Mouse (Mus musculus) megakaryocyte-erythroid progenitor cell, adult 5-6 weeks (primary cell): Measurements from ENCODE around the gene Il27. TPM values are rescaled to one million over a fixed set of nuclear protein-coding genes. Genes with fewer than 3 reads are reported as not detected.
"Not testable (repeated sequence)": the region's sequence is repeated elsewhere in the genome, so short reads cannot be mapped to it uniquely, and the experiment has no call there.

Experiments
- ATAC-seq: replicated peaks from 2 replicates; pipeline ENCODE4 v1.8.0; 2016; ENCODE audit warnings: mild to moderate bottlenecking, inconsistent platforms; ENCODE audit not compliant: severe bottlenecking, poor library complexity, low FRiP score, low TSS enrichment
- total RNA-seq, 2 experiments: library from RNA; stranded (forward) in 1 of 2; stranded (reverse) in 1 of 2; fragments of 200-1000, 215-1000 nt in 1 of 2; fragments of >200 nt in 1 of 2; fragmentation: Nextera tagmentation in 1 of 2; gene quantifications; 2 replicates each; pipeline ENCODE4 v1.2.3; 2014 to 2017

Gene Il27
- total RNA-seq (2014; fragmentation: Nextera tagmentation) (not detected in 2 replicates), total RNA-seq (2017) (not detected in 2 replicates)

GRCm38 (mm10) chr7:126594862-126595561 is at the start of gene Il27:
Il27 (minus strand) TSS chr7:126594941.
- ATAC-seq: no peak

DNA sequence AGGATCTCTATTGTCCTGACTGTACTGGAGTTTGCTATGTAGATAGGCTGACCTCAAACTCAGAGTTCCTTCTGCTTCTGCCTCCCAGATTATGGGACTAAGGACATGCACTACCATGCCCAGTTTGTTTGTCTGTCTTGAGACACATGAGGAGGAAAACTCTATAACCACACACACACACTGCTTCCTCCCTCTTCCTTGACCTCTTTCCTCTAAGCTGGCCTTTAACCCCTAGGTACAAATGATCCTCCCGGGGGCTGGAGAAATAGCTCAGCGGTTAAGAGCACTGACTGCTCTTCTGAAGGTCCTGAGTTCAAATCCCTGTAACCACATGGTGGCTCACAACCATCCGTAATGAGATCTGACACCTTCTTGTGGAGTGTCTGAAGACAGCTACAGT is 49.6 kb upstream of the Il27 start:
- ATAC-seq: no peak

- not testable (repeated sequence) for ATAC-seq
These were observed 48.5 kb upstream of the Il27 start for GRCm38 (mm10) chr7:126643244-126643617.

DNA sequence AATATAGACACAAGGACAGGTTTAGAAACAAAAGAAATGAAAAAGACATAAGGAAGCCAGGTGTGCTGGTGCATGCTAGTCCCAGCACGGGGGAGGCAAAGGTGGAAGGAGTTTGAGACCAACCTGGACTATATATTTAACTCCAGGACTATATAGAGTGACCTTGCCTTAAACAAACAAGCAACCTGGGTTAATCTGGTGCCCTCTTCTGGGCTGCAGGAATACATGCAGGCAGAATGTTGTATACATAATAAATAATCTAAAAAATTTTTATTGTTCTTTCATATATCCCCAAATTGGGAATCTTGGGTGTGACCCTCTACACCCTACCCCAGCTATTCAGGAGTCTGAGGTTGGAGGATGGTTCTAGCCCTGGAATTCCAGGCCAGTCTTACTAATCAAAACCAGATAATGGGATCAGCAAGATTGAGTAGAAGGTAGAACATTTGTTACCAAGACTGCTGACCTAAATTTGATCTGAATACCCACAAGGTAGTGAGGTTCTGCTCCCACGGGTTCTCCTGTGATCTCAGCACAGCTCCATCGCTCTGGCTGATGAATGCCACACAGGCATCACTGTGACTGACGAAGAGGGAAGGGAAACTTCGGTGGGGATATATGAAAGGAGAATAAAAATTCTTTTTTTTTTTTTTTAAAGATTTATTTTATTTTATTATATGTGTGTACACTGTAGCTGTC is 48.0 kb upstream of the Il27 start:
- ATAC-seq: no peak

- ATAC-seq: peak; percentile 75; the same call in 1 of the 2 replicates
These were observed 42.2 kb upstream of the Il27 start for GRCm38 (mm10) chr7:126636733-126637520.

DNA sequence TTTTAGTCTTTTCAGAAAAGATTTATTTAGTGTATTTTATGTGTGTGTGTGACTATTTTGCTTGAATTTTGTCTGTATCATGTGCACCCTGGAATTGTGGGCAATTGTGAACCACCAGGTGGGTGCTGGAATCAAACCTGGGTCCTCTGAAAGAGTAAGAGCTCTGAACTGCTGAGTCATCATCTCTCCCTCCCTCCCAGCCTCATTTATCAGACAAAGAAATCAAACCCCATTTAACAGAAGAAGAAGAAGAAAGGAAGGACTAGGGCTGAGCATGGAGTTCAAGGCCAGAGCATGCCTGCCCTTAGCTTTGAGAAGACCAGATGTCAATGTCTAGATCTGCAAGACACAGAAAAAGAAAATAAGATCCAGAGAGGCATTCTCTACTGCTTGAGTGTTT is 40.6 kb upstream of the Il27 start:
- ATAC-seq: no peak

- peak; percentile 58; the same call in 1 of the 2 replicates for ATAC-seq
These were observed 37.7 kb upstream of the Il27 start for GRCm38 (mm10) chr7:126632478-126632877.

DNA sequence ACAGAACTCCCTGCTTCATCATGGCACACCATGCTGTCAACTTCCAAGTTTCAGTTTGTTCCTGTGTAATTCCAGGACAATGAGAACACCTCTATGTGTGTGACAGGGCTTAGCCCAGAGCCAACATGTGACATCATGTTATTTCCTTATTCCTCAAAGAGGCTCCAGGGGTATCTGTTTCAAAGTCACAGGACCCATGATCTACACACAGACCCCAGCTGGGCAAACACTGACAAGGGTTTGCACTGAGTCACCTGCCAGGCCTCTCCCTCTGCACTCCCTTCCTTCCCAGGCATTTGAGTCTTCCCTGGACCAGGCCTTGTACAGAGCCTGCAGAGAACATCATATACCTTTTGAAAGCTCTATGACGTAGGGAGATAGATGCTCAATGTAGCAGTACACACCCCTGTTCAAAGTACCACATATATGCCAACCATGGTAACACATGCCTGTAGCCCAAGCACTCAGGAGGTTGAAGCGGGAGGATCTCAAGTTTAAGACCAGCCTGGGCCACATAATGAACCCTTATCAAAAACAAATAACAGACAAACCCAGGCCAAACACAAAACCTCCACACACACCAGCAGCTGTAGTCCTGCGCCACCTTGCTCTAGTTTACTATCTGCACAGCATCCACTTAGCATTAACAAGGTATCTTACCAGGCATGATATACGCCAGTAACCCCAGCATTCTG is 36.2 kb upstream of the Il27 start, which contains the start of gene Nupr1:
TSS of gene Nupr1 (minus strand) at position 38 of the 695 bp plus-strand sequence.
- ATAC-seq: 0 out of 2 replicates have a peak, but pooled peaks have one; percentile 21

DNA sequence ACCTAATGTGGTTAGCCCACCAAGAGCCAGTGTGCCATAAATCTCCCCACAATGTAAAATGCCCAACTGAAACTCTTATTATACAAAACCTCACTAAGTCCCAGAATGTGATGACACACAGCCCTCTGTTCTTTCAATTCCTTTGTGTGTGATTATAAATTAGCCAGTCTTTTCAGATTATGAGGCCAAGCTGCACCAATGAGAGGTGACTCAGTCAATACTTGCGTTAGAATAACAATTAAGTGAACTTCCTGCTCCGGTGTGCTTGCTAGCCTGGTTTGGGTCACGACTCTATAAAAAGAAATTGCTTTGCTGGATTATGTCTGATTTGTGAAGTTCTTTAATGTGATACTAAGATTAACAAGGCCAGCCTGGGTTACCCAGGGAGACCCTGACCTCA is 35.2 kb upstream of the Il27 start:
- ATAC-seq: no peak

- ATAC-seq: no peak
These were observed 33.4 kb upstream of the Il27 start for GRCm38 (mm10) chr7:126628111-126628510.

DNA sequence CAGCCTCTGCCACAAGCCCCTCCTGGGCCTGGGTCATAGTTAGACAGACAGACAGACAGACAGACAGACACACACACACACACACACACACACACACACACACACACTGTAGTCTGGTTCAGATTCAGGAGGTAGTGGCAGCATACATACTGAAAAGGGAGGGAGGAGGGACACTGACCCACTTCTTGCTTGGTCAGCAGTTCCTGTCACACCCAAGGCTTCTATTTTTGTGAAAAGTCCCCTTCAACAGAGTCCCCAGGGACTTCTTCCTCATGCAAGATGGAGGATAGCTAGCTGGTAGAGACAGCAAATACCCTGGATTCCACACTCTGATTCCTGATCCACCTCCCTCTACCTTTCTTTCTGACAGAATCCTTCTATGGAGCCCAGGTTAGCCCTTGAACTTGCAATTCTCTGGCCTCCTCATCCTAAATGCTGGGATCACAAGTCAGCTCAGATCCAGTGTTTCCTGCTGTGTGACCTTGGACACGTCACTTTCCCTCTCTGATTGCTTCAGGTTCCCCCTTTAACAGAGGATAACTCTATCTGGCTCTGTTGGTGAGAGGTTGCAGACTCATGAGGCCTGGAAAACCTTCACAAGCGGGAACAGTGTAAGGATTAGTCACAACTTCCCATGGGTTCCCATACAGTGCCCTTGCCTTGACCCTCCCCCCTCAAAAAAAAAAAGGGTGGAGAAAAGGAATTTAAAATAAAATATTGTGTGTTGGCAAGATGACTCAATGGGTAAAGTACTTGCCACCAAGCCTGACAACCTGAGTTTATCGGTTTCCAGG is 31.3 kb upstream of the Il27 start:
- no peak for ATAC-seq

- peak; percentile 39; the same call in 1 of the 2 replicates for ATAC-seq
These were observed 30.6 kb upstream of the Il27 start for GRCm38 (mm10) chr7:126625369-126625768.

DNA sequence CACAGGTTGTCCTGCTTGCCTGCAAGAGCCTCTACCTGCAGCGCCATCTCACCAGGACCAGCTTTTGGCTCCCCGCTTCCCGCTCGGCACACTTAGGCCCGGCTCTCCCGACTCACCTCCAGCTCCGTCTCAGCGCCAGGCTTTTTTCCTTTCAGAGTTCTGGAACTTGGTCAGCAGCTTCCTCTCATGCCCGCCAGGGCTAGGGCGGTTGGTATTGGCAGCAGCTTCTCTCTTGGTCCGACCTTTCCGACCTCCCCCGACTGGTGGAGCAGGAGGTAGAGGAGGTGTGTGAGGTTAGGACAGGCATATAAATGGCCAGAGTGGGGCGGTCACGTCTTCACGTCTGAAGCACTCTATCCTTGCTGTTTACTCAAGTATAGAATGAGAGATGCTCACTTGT is 30.0 kb upstream of the Il27 start:
- no peak for ATAC-seq

DNA sequence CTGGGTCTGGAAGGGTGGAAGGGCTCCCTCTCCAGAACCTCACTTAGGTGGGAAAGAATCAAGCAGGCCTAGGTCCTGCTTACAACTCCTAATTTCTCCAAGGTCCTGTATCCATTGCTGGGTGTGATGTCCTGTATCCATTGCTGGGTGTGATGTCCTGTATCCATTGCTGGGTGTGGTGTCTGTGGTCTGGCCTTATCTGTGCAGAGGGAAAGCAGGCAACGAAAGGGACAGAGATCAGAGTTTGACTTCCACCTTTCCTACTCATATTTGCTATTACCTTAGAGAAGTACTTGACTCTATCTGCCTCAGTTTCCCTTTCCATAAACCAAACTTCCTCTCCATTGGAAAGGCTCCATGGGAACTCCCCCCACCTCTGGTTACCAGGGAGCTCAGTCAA is 28.6 kb upstream of the Il27 start:
- 0 out of 2 replicates have a peak, but pooled peaks have one; percentile 43 for ATAC-seq

DNA sequence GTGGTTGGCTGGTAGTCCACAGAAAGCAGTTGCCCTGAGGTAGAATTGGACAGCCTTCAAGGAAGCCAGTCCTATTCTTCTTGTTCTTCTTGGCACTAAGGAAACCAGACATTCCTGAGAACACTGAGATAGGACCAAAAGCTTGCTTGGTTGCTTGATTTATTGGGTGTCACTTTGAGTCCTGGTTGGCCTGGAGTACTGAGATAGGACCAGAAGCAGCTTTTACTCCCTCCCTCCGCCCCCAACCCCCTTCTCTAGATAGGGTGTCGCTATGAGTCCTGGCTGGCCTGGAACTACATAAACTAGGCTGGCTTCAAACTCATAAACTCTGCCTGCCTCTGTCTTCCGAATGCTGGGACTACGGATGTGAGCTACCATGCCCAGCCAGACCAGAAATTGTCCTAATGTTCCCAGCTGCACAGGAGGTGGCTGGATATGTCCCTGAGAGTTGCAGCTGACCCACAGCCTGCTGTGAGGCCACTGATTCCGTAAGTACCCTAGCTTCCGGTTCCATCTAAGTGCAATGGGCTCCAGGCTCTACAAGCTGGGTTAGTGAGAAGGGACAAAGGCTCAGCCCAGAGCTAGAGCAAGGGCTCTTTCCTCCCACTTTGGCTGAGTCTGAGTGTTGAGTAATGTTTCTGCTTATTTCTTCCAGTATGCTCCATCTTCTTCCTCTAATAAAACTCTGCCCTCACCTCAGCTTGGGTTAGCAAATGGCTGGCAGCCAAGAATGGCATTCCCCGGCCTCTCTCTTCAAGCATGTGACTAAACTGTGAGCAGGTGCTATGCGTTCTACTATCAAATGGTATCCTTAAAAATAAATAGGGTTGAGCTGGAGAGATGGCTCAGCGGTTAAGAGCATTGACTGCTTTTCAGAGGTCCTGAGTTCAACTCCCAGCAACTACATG is 27.0 kb upstream of the Il27 start:
- peak; percentile 87 for ATAC-seq

GRCm38 (mm10) chr7:126619559-126620275 is 25.0 kb upstream of the Il27 start:
- no peak for ATAC-seq

GRCm38 (mm10) chr7:126616707-126617106 is 22.0 kb upstream of the Il27 start:
- ATAC-seq: no peak
